Mouse (Mus musculus) layer of hippocampus, adult 2 months (tissue): ENCODE results near the gene Plch1. TPM values are rescaled to one million over a fixed set of nuclear protein-coding genes. Genes with fewer than 3 reads are reported as not detected.

Experiments used
- DNase-seq, 2 experiments: peaks; one replicate each; pipeline ENCODE4 v3.0.0; 2022; ENCODE audit warnings: low spot score in 2 of 2
- H3K27ac ChIP-seq: fragments of 200-600 bp; 2 replicates; pipeline ENCODE4 v1.8.1; 2022
- H3K4me3 ChIP-seq: fragments of 200-600 bp; 2 replicates; pipeline ENCODE4 v1.8.1; 2022; ENCODE audit warnings: mild to moderate bottlenecking
- CTCF ChIP-seq: fragments of 200-600 bp; conservative IDR thresholded peaks from 2 replicates; pipeline ENCODE4 v1.8.1; 2022; ENCODE audit warnings: antibody characterized with exemption, mild to moderate bottlenecking, moderate library complexity
- long read RNA-seq, 2 experiments: library from polyadenylated mRNA; stranded (forward); transcript quantifications; one replicate each; pipeline ENCODE4 v2.0.0; 2021; ENCODE audit warnings: borderline mapping rate in 2 of 2
- total RNA-seq, 2 experiments: library from RNA; stranded (reverse); gene quantifications; 2 replicates each; pipeline ENCODE4 v1.2.3; 2021

Gene Plch1
- 1 to 10 TPM; 3.9 to 5.0 TPM for total RNA-seq
- long read RNA-seq, experiment 1: 0 reads
- long read RNA-seq, experiment 2, full-length matches to known transcripts: 1 of 4 reads
- long read RNA-seq, experiment 2, partial matches to known transcripts: 0 of 4 reads
- long read RNA-seq, experiment 2, other reads (novel, unspliced or antisense): 3 of 4 reads

- DNase-seq: peak in 1 of 2 experiments; percentile 46
- H3K4me3 ChIP-seq: peak within 1 kb of the TSS; percentile 63
- no peak for TF ChIP-seq CTCF
- H3K27ac ChIP-seq: peak within 1 kb of the TSS; percentile 82
These were observed at the start of gene Plch1 for GRCm38 (mm10) chr3:63899309-63899695. Gene Plch1, minus strand, starts transcription at chr3:63899472.

DNA sequence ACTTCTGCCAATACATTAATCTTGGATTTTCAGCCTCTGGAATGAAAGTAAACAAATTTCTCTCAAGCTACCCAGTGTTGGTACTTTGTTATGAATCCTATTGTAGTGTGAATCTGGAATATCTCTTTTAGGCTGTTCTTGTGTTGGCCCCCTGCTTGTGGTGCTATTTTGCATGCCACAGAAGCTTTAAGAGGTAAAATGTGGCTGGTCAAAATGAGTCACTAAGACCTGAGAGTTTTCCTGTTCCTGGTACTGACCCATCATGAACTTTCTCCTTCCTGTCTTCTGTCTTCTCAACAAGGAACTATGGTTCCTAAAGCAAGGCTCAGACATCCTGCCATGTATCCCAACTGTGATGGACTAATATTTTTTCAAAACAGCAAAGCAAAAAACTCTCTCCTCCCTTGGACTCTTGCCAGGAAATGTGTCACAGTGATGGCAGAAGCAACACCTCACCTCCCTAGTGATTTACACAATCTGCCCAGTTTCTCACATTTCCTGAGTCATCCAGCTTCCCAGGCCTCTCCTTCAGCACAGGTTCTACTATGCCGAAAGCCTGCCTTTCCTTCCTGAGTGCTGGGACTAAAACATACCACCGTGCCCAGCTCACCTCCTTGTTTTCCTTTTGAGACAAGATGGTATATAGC, 42.1 kb upstream of the Plch1 start:
- Histone ChIP-seq H3K4me3 (no peak overlapping the region), H3K27ac (peak overlapping the region; percentile 43)
- no peak for TF ChIP-seq CTCF
- DNase-seq: peak; percentile 62 to 63

- DNase-seq: no peak
- no peak overlapping the region for H3K27ac ChIP-seq
- no peak overlapping the region for H3K4me3 ChIP-seq
- TF ChIP-seq CTCF: no peak
These were observed 39.7 kb upstream of the Plch1 start for GRCm38 (mm10) chr3:63938928-63939327.

DNA sequence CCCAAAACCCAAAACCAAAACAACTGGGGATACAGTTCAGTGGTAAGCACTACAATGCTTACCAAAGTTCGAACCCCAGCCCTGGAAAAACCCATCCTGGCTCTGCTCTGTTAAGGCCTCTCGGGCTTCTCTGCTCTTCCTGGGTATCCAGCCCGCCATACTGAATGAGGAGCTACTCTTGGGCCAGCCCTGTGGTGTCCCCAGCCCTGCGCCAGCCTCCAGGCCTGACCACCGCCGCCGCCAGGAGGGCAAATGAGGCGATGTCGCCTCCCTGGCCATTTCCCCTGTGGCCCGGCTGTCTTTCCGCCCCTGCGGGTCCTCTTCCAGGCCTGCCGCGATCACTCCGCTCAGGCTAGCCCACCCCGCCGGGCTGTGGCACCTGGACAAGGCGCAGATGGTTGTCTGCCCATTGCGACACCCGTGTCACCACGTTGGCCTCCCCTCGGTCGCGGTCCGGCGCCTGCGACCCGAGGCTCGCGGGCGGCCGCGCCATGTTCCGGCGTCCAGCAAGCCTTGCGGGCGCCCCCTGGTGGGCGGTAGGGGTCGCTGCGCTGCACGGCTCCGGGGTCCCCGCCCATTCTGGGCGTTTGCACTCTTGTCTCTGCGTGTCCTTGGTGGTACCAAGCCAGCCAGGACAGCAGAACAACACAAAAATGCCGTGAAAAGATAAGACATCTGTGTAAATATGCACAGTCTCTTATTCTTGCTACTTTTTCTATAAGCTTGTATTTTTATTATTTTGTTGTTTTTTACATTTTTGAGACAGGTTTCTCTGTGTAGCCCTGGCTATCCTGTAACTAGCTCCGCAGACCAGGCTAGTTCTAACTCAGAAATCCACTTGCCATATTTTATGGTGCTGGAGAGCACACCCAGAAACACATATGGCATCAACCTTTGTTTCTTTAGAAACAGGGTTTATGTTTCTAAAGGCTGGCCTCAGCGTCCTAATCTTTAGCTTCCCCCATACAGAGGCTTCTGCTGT, 29.9 kb upstream of the Plch1 start, which contains the start of gene E130311K13Rik:
E130311K13Rik (minus strand) TSS at position 595 of the 982 bp plus-strand sequence.
- peak; percentile 100 for TF ChIP-seq CTCF
- peak within 1 kb of the TSS; percentile 91 for H3K4me3 ChIP-seq
- H3K27ac ChIP-seq: peak within 1 kb of the TSS; percentile 98
- peak; percentile 77 to 92 for DNase-seq

DNA sequence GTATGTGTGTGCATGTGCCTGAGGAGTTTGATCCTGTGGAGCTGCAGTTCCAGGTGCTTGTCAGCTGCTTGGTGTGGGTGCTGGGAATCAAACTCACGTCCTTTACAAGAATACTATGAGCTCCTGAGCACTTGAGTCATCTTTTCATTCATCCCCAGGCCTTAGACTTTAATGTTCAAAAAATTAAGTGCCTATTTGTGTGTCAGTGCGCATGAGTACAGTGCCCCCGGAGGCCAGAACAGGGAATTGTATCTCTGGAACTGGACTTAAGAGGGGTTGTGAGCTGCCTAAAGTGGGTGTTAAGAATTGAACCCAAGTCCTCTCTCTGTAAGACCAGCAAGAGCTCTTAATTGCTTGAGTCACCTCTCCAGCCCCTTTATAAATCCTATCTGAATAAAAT, 20.4 kb upstream of the Plch1 start:
- peak; percentile 82 for TF ChIP-seq CTCF

GRCm38 (mm10) chr3:63910301-63910700, 11.0 kb upstream of the Plch1 start:
- Histone ChIP-seq H3K4me3 (no peak overlapping the region), H3K27ac (no peak overlapping the region)
- DNase-seq: no peak
- no peak for TF ChIP-seq CTCF

More for the DNA sequence above, 20.4 kb upstream of the Plch1 start:
- DNase-seq: no peak
- no peak overlapping the region for H3K27ac ChIP-seq
- no peak overlapping the region for H3K4me3 ChIP-seq

- no peak for TF ChIP-seq CTCF
- peak overlapping the region; percentile 39 for H3K4me3 ChIP-seq
- no peak overlapping the region for H3K27ac ChIP-seq
- no peak for DNase-seq
These were observed 6.0 kb upstream of the Plch1 start for GRCm38 (mm10) chr3:63905241-63905640.

GRCm38 (mm10) chr3:63904157-63904556, 4.9 kb upstream of the Plch1 start:
- H3K4me3 ChIP-seq: no peak overlapping the region
- no peak overlapping the region for H3K27ac ChIP-seq
- no peak for DNase-seq
- no peak for TF ChIP-seq CTCF

DNA sequence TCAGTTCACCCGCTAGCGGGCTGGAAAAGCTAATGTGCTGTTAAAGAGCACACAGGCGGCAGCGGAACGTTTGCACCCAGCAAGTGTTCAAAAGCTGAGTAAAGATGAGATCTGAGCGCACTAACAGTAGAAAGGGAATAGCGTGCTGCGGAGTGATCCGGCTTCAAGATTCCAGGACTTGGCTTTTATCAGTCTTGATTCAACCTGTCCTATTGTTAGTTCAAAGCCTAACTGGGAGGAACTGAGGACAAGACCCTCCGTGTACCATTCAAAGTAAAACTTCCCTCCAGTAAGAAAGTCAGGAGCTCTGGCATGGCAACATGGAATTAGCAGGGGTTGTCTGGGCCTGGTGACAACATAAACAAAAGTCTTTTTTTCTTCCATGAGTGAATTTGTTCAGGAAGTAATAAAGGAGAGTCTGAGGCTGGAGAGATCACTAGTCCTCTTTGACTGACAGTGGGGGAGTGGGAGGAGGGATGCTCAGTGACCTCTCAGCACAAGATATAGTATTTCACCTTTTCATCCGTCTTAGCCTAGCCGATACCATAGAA, 824 bp upstream of the Plch1 start:
- Histone ChIP-seq H3K27ac (no peak overlapping the region), H3K4me3 (peak overlapping the region; percentile 63)
- DNase-seq: peak in 1 of 2 experiments; percentile 18
- no peak for TF ChIP-seq CTCF

DNA sequence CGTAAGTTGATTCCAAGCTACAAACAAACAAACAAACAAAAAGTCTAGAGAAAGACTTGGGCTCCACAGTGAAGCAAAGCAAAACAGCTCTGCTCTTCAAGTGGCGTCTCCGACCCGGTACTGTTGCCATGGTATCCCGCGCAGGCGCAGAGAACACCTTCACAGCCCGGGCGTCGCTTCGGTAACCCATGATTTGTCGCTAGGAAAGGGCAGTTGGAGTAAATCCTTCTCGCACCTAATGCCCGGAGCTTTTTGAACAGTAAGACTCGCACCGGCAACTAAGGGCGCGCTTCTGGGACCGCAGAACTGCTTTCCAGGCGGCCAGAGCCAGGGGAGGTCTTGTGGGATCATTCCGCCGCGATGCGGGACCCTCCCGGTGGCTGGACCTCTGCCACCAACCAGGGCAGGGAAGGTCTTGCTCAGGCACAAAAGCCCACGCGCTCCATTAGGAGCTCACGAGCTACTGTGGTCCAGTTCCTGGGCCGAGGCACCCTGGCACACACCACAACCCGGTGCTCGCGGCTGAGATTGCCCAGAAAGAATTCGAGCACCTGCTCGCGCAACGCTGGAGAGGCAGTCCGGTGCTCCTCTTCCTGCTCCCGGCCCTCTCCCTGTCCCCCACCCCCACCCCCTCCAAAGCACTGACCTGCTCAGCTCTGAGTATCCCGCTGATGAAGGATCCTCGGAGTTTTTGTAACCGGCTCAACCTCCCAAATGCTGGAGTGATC, 527 bp downstream of the Plch1 start:
- no peak for TF ChIP-seq CTCF
- Histone ChIP-seq H3K4me3 (peak overlapping the region; percentile 63), H3K27ac (peak overlapping the region; percentile 82)
- DNase-seq: peak; percentile 83 to 90

DNA sequence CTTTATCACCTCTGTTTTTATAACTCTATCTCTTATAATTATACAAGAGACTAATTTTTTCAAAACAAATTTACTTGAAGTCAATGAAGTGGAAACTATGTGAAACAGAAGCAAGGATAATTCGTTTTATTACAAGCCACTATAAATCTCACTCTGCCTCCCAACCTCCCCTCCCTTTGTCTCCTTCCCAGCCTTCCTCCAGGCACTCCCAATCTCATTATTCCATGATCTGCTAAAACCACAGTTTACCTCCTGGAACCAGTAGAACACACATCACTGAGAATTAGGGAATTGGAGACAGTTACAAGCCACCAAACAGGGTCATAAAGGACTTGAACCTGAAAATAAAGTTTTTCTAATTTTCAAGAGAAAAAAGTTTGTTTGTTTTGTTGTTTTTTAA, 2.1 kb downstream of the Plch1 start:
- TF ChIP-seq CTCF: no peak
- H3K4me3 ChIP-seq: no peak overlapping the region
- no peak overlapping the region for H3K27ac ChIP-seq
- DNase-seq: no peak

DNA sequence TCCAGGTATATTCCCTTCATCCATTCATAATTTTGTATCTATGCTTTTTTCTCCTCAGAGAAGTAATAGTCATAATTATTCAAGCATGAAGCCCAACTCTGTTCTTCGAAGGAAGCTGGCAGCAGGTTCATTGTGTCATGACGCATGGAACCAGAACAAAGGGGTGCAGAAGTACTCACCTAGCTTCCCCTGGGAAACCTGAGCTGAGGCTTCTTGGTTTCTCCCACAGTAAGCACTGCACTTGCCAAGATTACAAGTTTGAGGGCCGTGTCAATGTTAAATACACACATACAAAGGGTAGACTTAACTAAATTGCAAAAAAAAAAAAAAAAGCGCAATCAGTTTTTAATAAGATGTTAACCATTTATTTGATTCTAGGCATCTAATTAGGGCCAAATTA, 3.0 kb downstream of the Plch1 start:
- TF ChIP-seq CTCF: no peak
- H3K4me3 ChIP-seq: no peak overlapping the region
- no peak overlapping the region for H3K27ac ChIP-seq
- no peak for DNase-seq
